Mouse (Mus musculus): Measurements from ENCODE around the gene Hmx2. TPM values are rescaled to one million over a fixed set of nuclear protein-coding genes. Genes with fewer than 3 reads are reported as not detected.
A peak's percentile ranks its signal among the peaks of the same experiment; 100 is the strongest.

The Hmx2 gene
- polyA plus RNA-seq (2015; fragmentation: Nextera tagmentation; extraction: Ambion mirVana) = not detected in 2 replicates

- H3K9ac ChIP-seq = no peak within 1 kb of the TSS
- no peak within 1 kb of the TSS for H3K27ac ChIP-seq (replicated peaks)
- no peak for ATAC-seq (ENCODE audit: extremely low read depth, insufficient number of reproducible peaks, low FRiP score, low TSS enrichment)
- H3K4me3 ChIP-seq = no peak within 1 kb of the TSS
- H3K36me3 ChIP-seq = no peaks in the 10 kb centered on the region
- no peak within 1 kb of the TSS for H3K4me2 ChIP-seq
- WGBS = 4% methylated on average over 3 of the region's 3 CpGs
- H3K4me1 ChIP-seq = peaks cover 11% of the 10 kb centered on the region
- H3K27me3 ChIP-seq (replicated peaks) = peaks cover 100% of the 10 kb centered on the region
- no peaks in the 10 kb centered on the region for H3K9me3 ChIP-seq
Observed at GRCm38 (mm10) chr7:131548473-131548872, at the start of gene Hmx2. TSS of gene Hmx2 (plus strand) at chr7:131548773.

DNA sequence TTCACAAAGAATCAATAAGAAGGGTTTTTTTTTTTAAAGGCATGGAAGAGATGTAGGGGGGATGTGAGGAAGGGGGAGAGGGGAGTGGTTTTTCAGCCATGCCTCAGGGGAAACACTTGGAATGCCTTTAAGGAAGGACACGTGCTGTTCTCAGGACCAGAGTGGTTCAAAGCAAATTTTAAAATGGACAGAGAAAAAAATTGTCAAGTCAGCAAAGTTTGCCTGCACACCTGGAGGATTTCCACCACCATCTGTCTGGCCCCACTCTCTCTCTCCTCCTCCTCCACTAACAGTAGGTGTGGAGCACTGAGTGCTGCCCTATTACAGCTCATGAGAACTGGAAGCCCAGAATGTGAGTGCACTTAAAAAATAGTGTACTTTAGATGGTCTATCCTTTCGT lies 44.8 kb upstream of the Hmx2 start:
- Histone ChIP-seq H3K4me1 (no peaks in the 10 kb centered on the region), H3K4me3 (no peak overlapping the region), H3K9me3 (no peaks in the 10 kb centered on the region), H3K27me3 (replicated peaks) (no peaks in the 10 kb centered on the region), H3K36me3 (no peaks in the 10 kb centered on the region), H3K9ac (no peak overlapping the region), H3K4me2 (no peak overlapping the region), H3K27ac (replicated peaks) (no peak overlapping the region)
- ATAC-seq (ENCODE audit: extremely low read depth, insufficient number of reproducible peaks, low FRiP score, low TSS enrichment) = no peak
- 53% methylated on average over 2 of the region's 2 CpGs for WGBS

GRCm38 (mm10) chr7:131539979-131540378 lies 8.6 kb upstream of the Hmx2 start:
- no peak overlapping the region for H3K4me3 ChIP-seq
- peaks cover 94% of the 10 kb centered on the region for H3K27me3 ChIP-seq (replicated peaks)
- H3K9ac ChIP-seq = no peak overlapping the region
- no peaks in the 10 kb centered on the region for H3K36me3 ChIP-seq
- no peak overlapping the region for H3K27ac ChIP-seq (replicated peaks)
- no peak for ATAC-seq (ENCODE audit: extremely low read depth, insufficient number of reproducible peaks, low FRiP score, low TSS enrichment)
- no peaks in the 10 kb centered on the region for H3K9me3 ChIP-seq
- H3K4me1 ChIP-seq = peaks cover 29% of the 10 kb centered on the region
- under 1% methylated on average over 7 of the region's 7 CpGs for whole genome bisulfite sequencing
- no peak overlapping the region for H3K4me2 ChIP-seq

DNA sequence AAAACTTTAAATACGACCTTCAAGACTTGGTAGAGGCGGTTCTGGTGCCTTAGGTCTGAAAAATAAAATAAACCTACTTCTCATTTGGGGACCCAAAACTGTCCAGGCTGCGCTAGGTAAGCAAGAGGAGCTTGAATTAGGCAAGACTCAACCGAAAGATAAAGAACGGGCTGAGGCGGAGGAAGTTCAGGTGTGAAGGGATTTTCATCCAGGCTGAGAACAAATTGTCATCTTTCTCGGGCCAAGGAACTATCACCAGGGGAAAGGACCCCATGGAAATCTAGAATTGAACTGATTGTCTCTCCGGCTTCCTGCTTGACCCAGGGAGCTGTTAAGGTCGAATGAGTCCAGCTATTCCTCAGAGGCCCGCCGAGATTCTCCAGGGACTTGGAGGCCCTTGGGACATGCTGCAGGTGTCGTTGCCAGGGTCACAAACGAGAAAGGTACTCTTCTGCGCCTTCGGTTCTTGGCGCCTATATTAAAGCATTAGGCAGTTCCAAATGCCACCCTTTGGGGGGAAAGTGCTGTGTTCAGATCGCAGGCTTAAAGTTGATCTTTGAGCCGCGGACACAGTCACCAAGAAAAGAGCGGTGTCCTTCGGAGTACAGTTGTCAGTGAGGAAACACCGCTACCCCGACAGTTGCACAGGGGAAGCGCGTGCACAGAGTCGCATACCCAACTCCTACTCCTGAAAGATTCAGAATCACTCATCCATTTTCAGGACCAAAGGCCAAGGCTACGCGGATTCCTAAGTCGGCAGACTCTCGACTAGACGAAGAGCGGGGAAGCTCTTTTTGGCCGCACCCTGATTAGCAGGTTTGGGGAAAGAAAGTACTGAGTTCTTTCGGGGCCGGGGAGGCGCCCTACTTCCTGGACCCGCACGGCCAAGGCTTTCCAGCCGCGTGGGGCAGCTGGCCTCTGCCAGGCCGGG lies 7.1 kb upstream of the Hmx2 start:
- H3K4me3 ChIP-seq = peak overlapping the region; percentile 50
- 3% methylated on average over 41 of the region's 41 CpGs for WGBS
- H3K27ac ChIP-seq (replicated peaks) = no peak overlapping the region
- peaks cover 100% of the 10 kb centered on the region for H3K27me3 ChIP-seq (replicated peaks)
- no peaks in the 10 kb centered on the region for H3K36me3 ChIP-seq
- peak overlapping the region; percentile 71 for H3K4me2 ChIP-seq
- peaks cover 29% of the 10 kb centered on the region for H3K4me1 ChIP-seq
- no peak for ATAC-seq (ENCODE audit: extremely low read depth, insufficient number of reproducible peaks, low FRiP score, low TSS enrichment)
- no peak overlapping the region for H3K9ac ChIP-seq
- H3K9me3 ChIP-seq = no peaks in the 10 kb centered on the region

DNA sequence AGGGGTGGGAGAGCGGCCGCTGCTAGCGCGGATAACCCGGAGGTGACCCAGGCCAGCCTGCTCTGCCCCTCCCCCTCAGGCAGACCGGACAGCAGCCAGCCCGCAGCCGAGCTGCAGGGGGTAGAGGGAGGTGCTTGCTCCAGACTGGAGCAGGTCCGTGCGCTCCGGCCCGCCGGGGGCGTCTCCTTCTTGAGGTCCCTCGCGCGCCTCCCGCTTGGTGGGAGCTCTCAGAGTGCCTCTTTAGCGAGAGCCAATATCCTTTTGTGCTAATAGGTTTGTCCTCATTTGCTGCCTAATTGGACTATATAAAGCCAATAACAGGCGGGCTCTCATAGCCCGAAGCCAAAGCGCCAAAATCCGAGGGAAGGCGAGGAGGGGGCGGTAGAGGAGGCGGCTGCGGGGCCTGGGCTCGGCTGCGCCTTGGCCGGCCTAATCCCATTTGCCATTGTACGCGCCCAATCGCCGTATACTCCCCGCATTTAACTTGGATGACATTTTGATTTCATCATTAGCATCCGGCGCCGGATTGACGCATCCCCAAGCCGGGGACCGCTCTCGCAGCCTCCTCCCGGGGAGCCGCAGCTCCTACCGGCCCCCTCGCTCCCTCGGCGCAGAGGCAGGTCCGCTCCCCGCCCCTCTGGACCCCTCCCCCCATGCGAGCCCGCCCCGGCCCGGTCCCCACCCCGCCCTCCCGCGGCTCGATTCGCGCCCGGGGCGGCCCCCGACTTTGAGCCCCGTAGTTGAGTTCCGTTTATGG lies 6.3 kb upstream of the Hmx2 start, which contains the start of gene Hmx3:
Gene Hmx3 (plus strand): TSS at position 753 of the 757 bp plus-strand sequence.
- Histone ChIP-seq H3K4me3 (peak within 1 kb of the TSS; percentile 50), H3K9ac (no peak within 1 kb of the TSS), H3K9me3 (no peaks in the 10 kb centered on the region), H3K27me3 (replicated peaks) (peaks cover 100% of the 10 kb centered on the region), H3K4me2 (peak within 1 kb of the TSS; percentile 71), H3K4me1 (peaks cover 29% of the 10 kb centered on the region), H3K27ac (replicated peaks) (no peak within 1 kb of the TSS), H3K36me3 (no peaks in the 10 kb centered on the region)
- 1% methylated on average over 65 of the region's 65 CpGs for WGBS
- no peak for ATAC-seq (ENCODE audit: extremely low read depth, insufficient number of reproducible peaks, low FRiP score, low TSS enrichment)

DNA sequence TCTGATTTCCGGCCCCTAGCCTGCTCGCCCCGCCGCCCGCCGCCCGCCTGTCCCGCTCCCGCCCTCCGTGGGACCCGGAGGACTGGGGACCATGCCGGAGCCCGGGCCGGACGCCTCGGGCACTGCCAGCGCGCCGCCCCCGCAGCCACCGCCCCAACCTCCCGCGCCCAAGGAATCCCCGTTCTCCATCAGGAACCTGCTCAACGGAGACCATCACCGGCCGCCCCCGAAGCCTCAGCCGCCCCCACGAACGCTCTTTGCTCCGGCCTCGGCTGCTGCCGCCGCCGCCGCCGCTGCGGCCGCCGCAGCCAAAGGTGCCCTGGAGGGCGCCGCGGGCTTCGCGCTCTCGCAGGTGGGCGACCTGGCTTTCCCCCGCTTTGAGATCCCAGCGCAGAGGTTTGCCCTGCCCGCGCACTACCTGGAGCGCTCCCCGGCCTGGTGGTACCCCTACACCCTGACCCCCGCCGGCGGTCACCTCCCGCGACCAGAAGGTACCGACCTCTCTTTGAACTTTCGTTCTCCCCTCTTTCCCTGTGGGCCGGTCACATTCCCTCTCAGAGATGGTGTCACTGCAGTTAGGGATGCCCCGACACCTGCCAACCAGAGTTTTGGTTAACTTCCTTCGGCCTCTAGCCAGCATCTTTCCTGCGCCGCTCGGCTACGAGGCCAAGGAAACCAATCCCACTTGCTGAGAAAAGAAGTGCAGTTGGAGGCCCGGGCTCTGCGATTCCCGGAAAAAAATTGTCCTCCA lies 5.5 kb upstream of the Hmx2 start:
- no peak for ATAC-seq (ENCODE audit: extremely low read depth, insufficient number of reproducible peaks, low FRiP score, low TSS enrichment)
- Histone ChIP-seq H3K4me1 (peaks cover 29% of the 10 kb centered on the region), H3K27me3 (replicated peaks) (peaks cover 100% of the 10 kb centered on the region), H3K9me3 (no peaks in the 10 kb centered on the region), H3K4me2 (peak overlapping the region; percentile 71), H3K36me3 (no peaks in the 10 kb centered on the region), H3K4me3 (peak overlapping the region; percentile 50), H3K27ac (replicated peaks) (no peak overlapping the region), H3K9ac (no peak overlapping the region)
- WGBS = under 1% methylated on average over 71 of the region's 71 CpGs

- WGBS = under 1% methylated on average over 75 of the region's 75 CpGs
- no peaks in the 10 kb centered on the region for H3K9me3 ChIP-seq
- ATAC-seq (ENCODE audit: extremely low read depth, insufficient number of reproducible peaks, low FRiP score, low TSS enrichment) = no peak
Observed at GRCm38 (mm10) chr7:131543623-131544481, 4.7 kb upstream of the Hmx2 start.

GRCm38 (mm10) chr7:131544871-131545270 lies 3.7 kb upstream of the Hmx2 start:
- H3K4me3 ChIP-seq = no peak overlapping the region
- peaks cover 100% of the 10 kb centered on the region for H3K27me3 ChIP-seq (replicated peaks)
- H3K9me3 ChIP-seq = no peaks in the 10 kb centered on the region
- H3K9ac ChIP-seq = no peak overlapping the region
- no peak for ATAC-seq (ENCODE audit: extremely low read depth, insufficient number of reproducible peaks, low FRiP score, low TSS enrichment)
- peaks cover 29% of the 10 kb centered on the region for H3K4me1 ChIP-seq
- H3K36me3 ChIP-seq = no peaks in the 10 kb centered on the region
- WGBS = 0% methylated on average over 5 of the region's 5 CpGs
- H3K27ac ChIP-seq (replicated peaks) = no peak overlapping the region
- no peak overlapping the region for H3K4me2 ChIP-seq

More at GRCm38 (mm10) chr7:131543623-131544481, 4.7 kb upstream of the Hmx2 start:
- peaks cover 100% of the 10 kb centered on the region for H3K27me3 ChIP-seq (replicated peaks)
- H3K4me1 ChIP-seq = peaks cover 29% of the 10 kb centered on the region
- peak overlapping the region; percentile 71 for H3K4me2 ChIP-seq
- no peaks in the 10 kb centered on the region for H3K36me3 ChIP-seq
- H3K4me3 ChIP-seq = peak overlapping the region; percentile 50
- H3K9ac ChIP-seq = no peak overlapping the region
- no peak overlapping the region for H3K27ac ChIP-seq (replicated peaks)

DNA sequence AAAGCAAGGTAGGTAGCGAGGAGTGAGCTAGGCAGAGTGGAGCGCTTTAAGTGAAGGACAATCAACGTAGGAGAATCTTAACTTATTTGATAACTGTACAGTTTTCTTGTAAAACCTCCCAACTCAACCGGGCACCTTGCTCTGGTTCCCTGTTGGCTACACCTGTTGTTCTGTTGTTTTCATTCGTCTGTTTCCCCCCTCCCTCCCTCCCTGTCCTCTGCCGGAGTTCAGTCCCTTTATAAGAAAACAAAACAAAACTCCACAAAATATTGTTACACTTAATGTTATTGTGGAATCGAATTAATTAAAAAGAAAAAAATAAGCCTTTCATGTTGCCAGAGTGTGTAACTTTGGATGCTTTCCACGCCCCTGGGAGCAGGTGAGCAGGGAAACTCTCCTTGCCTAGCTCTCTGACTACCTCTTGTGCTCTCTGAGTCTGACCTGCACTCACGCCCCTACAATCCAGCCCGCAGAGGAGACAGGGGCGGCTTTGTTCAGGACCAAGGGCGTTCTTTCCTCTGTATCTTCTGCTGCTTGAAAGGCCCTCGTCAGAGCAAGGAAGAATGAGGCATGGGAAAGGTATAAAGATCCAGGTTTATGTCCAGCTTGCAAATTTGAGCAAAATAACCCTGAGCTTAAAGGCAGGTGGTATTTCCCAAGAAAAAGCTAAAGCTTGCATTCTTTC lies 2.7 kb upstream of the Hmx2 start:
- no peak overlapping the region for H3K4me2 ChIP-seq
- H3K36me3 ChIP-seq = no peaks in the 10 kb centered on the region
- 3% methylated on average over 13 of the region's 13 CpGs for WGBS
- no peak overlapping the region for H3K27ac ChIP-seq (replicated peaks)
- peaks cover 100% of the 10 kb centered on the region for H3K27me3 ChIP-seq (replicated peaks)
- no peak overlapping the region for H3K9ac ChIP-seq
- no peaks in the 10 kb centered on the region for H3K9me3 ChIP-seq
- no peak overlapping the region for H3K4me3 ChIP-seq
- no peak for ATAC-seq (ENCODE audit: extremely low read depth, insufficient number of reproducible peaks, low FRiP score, low TSS enrichment)
- H3K4me1 ChIP-seq = peaks cover 29% of the 10 kb centered on the region

- no peak for ATAC-seq (ENCODE audit: extremely low read depth, insufficient number of reproducible peaks, low FRiP score, low TSS enrichment)
- Histone ChIP-seq H3K9me3 (no peaks in the 10 kb centered on the region), H3K4me2 (no peak overlapping the region), H3K27me3 (replicated peaks) (peaks cover 100% of the 10 kb centered on the region), H3K4me1 (peaks cover 29% of the 10 kb centered on the region), H3K27ac (replicated peaks) (no peak overlapping the region), H3K36me3 (no peaks in the 10 kb centered on the region), H3K9ac (no peak overlapping the region), H3K4me3 (no peak overlapping the region)
- WGBS = 1% methylated on average over 2 of the region's 2 CpGs
Observed at GRCm38 (mm10) chr7:131546423-131546822, 2.1 kb upstream of the Hmx2 start.

All from heart, embryonic 13.5 days (tissue).